Mouse (Mus musculus): ENCODE data around the gene Ralgds. TPM values are rescaled to one million over a fixed set of nuclear protein-coding genes. Genes with fewer than 3 reads are reported as not detected.

Gene Ralgds
- polyA plus RNA-seq, 1 experiment: 36.6 TPM

DNA sequence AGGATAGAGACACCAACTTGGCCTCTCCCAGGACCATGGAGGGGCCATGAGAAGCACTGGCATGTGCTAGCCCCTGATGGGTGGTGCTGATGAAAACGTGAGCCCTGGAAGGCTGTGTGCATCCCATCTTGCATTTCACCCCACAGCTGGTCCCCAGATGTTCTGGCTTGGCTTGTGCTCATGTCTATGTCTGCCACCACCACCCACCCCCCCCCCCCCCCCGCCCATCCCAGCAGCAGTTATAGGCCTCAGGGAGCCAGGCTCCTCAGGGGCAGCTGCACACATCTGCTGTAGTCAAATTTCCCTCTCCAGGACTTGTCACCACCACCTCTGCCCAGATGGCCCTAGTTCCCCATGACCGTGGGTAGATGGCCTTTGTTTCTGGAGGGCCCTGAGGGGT lies 57.0 kb downstream of the Ralgds start:
- peaks cover 31% of the 10 kb centered on the region for H3K36me3 ChIP-seq (ENCODE audit: control insufficient read depth, insufficient read depth, low read length)
- no peaks in the 10 kb centered on the region for H3K4me1 ChIP-seq (ENCODE audit: control insufficient read depth, insufficient read depth, insufficient read length)
- no peak for DNase-seq (ENCODE audit: low read depth in 1 of 2, low spot score in 2 of 2)
- no peaks in the 10 kb centered on the region for H3K27me3 ChIP-seq (ENCODE audit: control insufficient read depth, insufficient read depth, low read length)
- no peak overlapping the region for H3K27ac ChIP-seq (ENCODE audit: insufficient read depth, low read length)
- no peak overlapping the region for H3K4me3 ChIP-seq (ENCODE audit: extremely low read depth, insufficient read depth, insufficient read length)
- 86% methylated on average over 3 of the region's 3 CpGs for WGBS
- no peak for TF ChIP-seq POLR2A (IDR thresholded peaks at IDR 0.05; ENCODE audit: low read depth, low read length)
- TF ChIP-seq CTCF (IDR thresholded peaks at IDR 0.05; ENCODE audit: extremely low read depth, insufficient read depth, insufficient read length, insufficient replicate concordance): no peak

DNA sequence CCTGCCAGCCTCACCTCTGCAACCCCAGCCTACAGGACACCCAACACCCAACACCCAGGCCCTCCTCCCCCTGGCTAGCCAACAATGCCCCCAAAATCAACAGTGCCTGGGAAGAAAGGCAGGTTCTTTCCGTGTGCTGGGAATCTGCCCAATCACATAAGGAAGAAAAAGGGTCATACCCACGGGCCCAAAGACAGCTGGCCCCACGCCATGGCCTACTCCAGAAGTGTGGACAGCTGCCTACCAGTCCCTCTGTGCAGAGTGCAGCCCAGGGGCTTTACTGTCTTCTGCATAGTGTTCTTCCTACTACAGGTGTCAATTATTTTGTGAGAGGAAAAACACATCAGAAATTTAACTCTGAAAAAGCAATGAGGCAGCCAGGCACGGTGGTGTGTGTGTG lies 62.4 kb downstream of the Ralgds start:
- Histone ChIP-seq H3K4me1 (ENCODE audit: control insufficient read depth, insufficient read depth, insufficient read length) (no peaks in the 10 kb centered on the region), H3K27me3 (ENCODE audit: control insufficient read depth, insufficient read depth, low read length) (no peaks in the 10 kb centered on the region), H3K27ac (ENCODE audit: insufficient read depth, low read length) (no peak overlapping the region), H3K4me3 (ENCODE audit: extremely low read depth, insufficient read depth, insufficient read length) (no peak overlapping the region), H3K36me3 (ENCODE audit: control insufficient read depth, insufficient read depth, low read length) (peaks cover 23% of the 10 kb centered on the region)
- 91% methylated on average over 4 of the region's 4 CpGs for WGBS
- TF ChIP-seq POLR2A (IDR thresholded peaks at IDR 0.05; ENCODE audit: low read depth, low read length) (no peak), CTCF (IDR thresholded peaks at IDR 0.05; ENCODE audit: extremely low read depth, insufficient read depth, insufficient read length, insufficient replicate concordance) (no peak)
- no peak for DNase-seq (ENCODE audit: low read depth in 1 of 2, low spot score in 2 of 2)

DNA sequence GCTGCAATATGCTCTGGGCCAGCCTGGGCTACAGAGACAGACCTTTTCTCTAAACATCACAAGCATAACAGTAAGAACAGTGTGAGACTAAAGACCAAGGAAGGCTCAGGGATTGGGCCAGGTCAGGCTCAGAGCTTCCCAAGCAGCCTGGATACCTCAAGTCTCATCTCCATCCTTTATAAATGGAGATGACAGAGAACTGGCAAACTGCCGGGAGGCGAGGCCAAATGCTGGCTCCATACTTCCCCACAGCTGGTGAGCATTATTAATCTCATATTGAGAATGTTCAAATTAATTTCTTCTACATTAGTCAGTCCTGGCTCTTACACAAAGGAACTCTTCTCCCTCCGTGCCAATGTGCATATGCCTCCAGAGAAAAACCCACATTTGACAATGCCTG lies 63.9 kb downstream of the Ralgds start:
- WGBS: 93% methylated on average over 3 of the region's 3 CpGs
- Histone ChIP-seq H3K4me3 (ENCODE audit: extremely low read depth, insufficient read depth, insufficient read length) (no peak overlapping the region), H3K27ac (ENCODE audit: insufficient read depth, low read length) (no peak overlapping the region), H3K27me3 (ENCODE audit: control insufficient read depth, insufficient read depth, low read length) (no peaks in the 10 kb centered on the region), H3K4me1 (ENCODE audit: control insufficient read depth, insufficient read depth, insufficient read length) (no peaks in the 10 kb centered on the region), H3K36me3 (ENCODE audit: control insufficient read depth, insufficient read depth, low read length) (peaks cover 16% of the 10 kb centered on the region)
- no peak for DNase-seq (ENCODE audit: low read depth in 1 of 2, low spot score in 2 of 2)
- no peak for TF ChIP-seq POLR2A (IDR thresholded peaks at IDR 0.05; ENCODE audit: low read depth, low read length)
- no peak for TF ChIP-seq CTCF (IDR thresholded peaks at IDR 0.05; ENCODE audit: extremely low read depth, insufficient read depth, insufficient read length, insufficient replicate concordance)

DNA sequence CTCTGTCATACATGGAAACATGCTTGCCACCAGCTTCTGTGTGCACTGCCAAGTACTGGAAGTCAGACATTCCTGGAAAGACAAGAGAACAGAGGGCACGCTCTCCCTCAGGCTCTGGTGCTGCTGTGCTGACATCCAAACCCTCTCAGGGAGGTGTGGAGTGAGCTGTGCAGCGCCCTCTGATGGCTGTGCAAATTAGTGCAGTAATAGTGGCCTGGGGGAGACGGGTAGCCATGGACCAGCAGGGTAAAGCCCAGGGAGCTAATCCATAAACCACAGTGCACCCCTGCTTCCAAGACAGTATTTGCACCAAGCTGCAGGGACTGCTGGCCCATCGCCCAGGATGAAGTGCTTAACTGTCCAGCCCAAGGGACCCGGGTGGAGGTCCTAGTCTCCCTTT lies 65.1 kb downstream of the Ralgds start:
- Histone ChIP-seq H3K4me3 (ENCODE audit: extremely low read depth, insufficient read depth, insufficient read length) (no peak overlapping the region), H3K36me3 (ENCODE audit: control insufficient read depth, insufficient read depth, low read length) (peaks cover 5% of the 10 kb centered on the region), H3K27me3 (ENCODE audit: control insufficient read depth, insufficient read depth, low read length) (no peaks in the 10 kb centered on the region), H3K27ac (ENCODE audit: insufficient read depth, low read length) (no peak overlapping the region), H3K4me1 (ENCODE audit: control insufficient read depth, insufficient read depth, insufficient read length) (no peaks in the 10 kb centered on the region)
- 86% methylated on average over 5 of the region's 5 CpGs for WGBS
- TF ChIP-seq CTCF (IDR thresholded peaks at IDR 0.05; ENCODE audit: extremely low read depth, insufficient read depth, insufficient read length, insufficient replicate concordance) (peak; percentile 24; the same call in 1 of the 2 replicates), POLR2A (IDR thresholded peaks at IDR 0.05; ENCODE audit: low read depth, low read length) (no peak)
- peak in 1 of 2 experiments; percentile 25 for DNase-seq (ENCODE audit: low read depth in 1 of 2, low spot score in 2 of 2)

DNA sequence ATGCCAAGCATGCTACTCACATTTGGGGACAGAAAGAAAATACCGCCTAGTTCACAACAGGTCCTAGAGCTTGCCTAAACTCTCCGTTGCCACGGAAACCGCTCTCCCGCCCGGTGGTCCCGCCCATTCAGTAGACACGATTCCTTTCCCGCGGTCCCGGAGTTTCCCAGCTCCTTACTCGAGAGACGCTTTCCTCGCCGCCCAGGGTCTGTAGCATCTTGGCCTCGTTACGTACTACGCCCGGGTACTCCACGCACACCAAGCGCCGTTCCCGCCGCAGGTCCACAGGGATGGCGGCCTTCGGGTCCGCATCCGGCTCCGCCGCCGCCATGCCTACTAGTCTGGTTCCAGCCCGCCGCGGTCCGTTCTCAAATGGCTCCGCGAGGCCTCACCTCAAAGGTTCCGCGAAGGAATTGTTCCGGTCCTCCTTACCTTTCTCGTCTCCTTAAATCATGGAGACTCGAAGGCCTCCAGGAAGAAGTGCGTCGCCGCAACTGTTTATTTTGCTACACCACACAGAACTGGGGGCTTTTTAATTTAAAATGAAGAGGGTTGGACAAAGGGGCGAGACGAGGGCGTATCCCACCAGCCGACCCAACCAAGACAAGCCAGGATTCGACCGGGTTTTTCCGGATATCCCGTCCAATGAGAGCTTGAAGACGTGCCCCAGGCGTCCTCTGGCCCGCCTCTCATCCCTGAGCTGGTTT lies 69.9 kb downstream of the Ralgds start:
- Histone ChIP-seq H3K4me3 (ENCODE audit: extremely low read depth, insufficient read depth, insufficient read length) (peak overlapping the region; percentile 85), H3K36me3 (ENCODE audit: control insufficient read depth, insufficient read depth, low read length) (no peaks in the 10 kb centered on the region), H3K4me1 (ENCODE audit: control insufficient read depth, insufficient read depth, insufficient read length) (no peaks in the 10 kb centered on the region), H3K27me3 (ENCODE audit: control insufficient read depth, insufficient read depth, low read length) (no peaks in the 10 kb centered on the region), H3K27ac (ENCODE audit: insufficient read depth, low read length) (peak overlapping the region; percentile 68)
- DNase-seq (ENCODE audit: low read depth in 1 of 2, low spot score in 2 of 2): peak; percentile 74 to 77
- TF ChIP-seq POLR2A (IDR thresholded peaks at IDR 0.05; ENCODE audit: low read depth, low read length) (no peak; the same call in 1 of the 2 replicates), CTCF (IDR thresholded peaks at IDR 0.05; ENCODE audit: extremely low read depth, insufficient read depth, insufficient read length, insufficient replicate concordance) (no peak)
- under 1% methylated on average over 56 of the region's 56 CpGs for WGBS

DNA sequence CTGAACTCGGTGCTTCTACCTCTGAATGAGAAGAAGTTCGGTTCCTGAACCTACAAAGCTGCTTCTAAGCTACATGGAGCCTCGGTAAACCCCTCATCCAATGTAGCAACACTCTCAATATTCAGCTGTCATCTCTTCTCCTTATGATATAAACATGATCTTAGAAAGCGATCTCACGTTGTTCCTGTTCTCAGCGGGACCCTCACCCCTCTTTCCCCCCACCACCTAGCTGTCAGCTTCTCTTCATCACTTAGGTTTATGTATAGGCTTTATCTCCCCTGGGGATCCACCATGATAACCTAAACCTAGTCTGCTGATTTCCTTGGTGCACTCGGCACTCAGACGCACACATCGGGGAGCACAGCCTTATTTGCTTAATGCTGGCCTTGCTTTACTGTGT lies 70.7 kb downstream of the Ralgds start, which contains the start of gene Gtf3c5:
Gene Gtf3c5, minus strand, starts transcription at position 101 of the 400 bp plus-strand sequence.
- WGBS: 83% methylated on average over 9 of the region's 9 CpGs
- Histone ChIP-seq H3K27ac (ENCODE audit: insufficient read depth, low read length) (peak within 1 kb of the TSS; percentile 68), H3K36me3 (ENCODE audit: control insufficient read depth, insufficient read depth, low read length) (no peaks in the 10 kb centered on the region), H3K4me1 (ENCODE audit: control insufficient read depth, insufficient read depth, insufficient read length) (no peaks in the 10 kb centered on the region), H3K27me3 (ENCODE audit: control insufficient read depth, insufficient read depth, low read length) (no peaks in the 10 kb centered on the region), H3K4me3 (ENCODE audit: extremely low read depth, insufficient read depth, insufficient read length) (peak within 1 kb of the TSS; percentile 85)
- DNase-seq (ENCODE audit: low read depth in 1 of 2, low spot score in 2 of 2): no peak
- TF ChIP-seq CTCF (IDR thresholded peaks at IDR 0.05; ENCODE audit: extremely low read depth, insufficient read depth, insufficient read length, insufficient replicate concordance) (no peak), POLR2A (IDR thresholded peaks at IDR 0.05; ENCODE audit: low read depth, low read length) (no peak)

DNA sequence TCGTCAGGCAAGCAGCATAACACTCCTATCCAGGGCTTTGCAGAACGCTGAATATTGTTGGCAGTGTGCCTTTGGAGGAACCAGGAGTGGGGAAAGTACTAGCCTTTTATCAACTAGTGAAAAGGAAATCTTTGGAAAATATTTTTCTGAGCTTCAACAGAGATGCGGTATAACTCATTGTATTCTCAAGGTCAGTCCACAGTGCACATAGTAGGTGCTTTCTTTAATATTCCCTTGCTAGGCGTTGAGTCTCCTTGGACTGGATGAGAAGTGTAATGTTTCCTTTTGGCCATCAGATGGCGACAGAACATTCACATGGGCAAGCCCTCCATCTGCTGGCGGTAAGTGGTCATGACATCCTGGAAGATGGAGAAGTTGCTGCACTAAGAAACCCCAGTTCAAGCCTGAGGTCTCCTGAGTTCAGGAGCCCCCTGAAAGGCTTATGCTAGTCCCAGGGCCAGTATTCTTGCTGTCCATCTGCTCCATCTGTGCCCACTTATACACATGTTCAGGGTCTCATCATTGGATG lies 72.2 kb downstream of the Ralgds start:
- no peak overlapping the region for H3K4me3 ChIP-seq (ENCODE audit: extremely low read depth, insufficient read depth, insufficient read length)
- no peak overlapping the region for H3K27ac ChIP-seq (ENCODE audit: insufficient read depth, low read length)
- no peaks in the 10 kb centered on the region for H3K4me1 ChIP-seq (ENCODE audit: control insufficient read depth, insufficient read depth, insufficient read length)
- TF ChIP-seq POLR2A (IDR thresholded peaks at IDR 0.05; ENCODE audit: low read depth, low read length) (no peak), CTCF (IDR thresholded peaks at IDR 0.05; ENCODE audit: extremely low read depth, insufficient read depth, insufficient read length, insufficient replicate concordance) (peak; percentile 99; the same call in 1 of the 2 replicates)
- DNase-seq (ENCODE audit: low read depth in 1 of 2, low spot score in 2 of 2): peak; percentile 79 to 83
- no peaks in the 10 kb centered on the region for H3K36me3 ChIP-seq (ENCODE audit: control insufficient read depth, insufficient read depth, low read length)
- 17% methylated on average over 6 of the region's 6 CpGs for whole genome bisulfite sequencing
- H3K27me3 ChIP-seq (ENCODE audit: control insufficient read depth, insufficient read depth, low read length): no peaks in the 10 kb centered on the region

All from spleen, adult 2 months (tissue).